Mouse (Mus musculus): ENCODE measurements around the gene Pklr. TPM values are rescaled to one million over a fixed set of nuclear protein-coding genes. Genes with fewer than 3 reads are reported as not detected.

The Pklr gene
- total and polyA plus RNA-seq, 2 experiments from 2014 or later = 0.05 TPM; not detected in 1

GRCm38 (mm10) chr3:89108146-89108545 is 27.8 kb upstream of the Pklr start:
- Histone ChIP-seq H3K27me3 (ENCODE audit: insufficient read depth, low read length) (no peaks in the 10 kb centered on the region), H3K4me1 (ENCODE audit: insufficient read depth, low read length) (no peaks in the 10 kb centered on the region), H3K36me3 (ENCODE audit: insufficient read depth, low read length) (no peaks in the 10 kb centered on the region), H3K9ac (replicated peaks; ENCODE audit: low read length, poor library complexity, severe bottlenecking) (no peak overlapping the region), H3K4me3 (ENCODE audit: low read depth, low read length) (no peak overlapping the region), H3K4me2 (ENCODE audit: low read depth, low read length, poor library complexity, severe bottlenecking) (no peak overlapping the region), H3K9me3 (ENCODE audit: low read length) (no peaks in the 10 kb centered on the region), H3K27ac (ENCODE audit: low read depth, low read length) (no peak overlapping the region)
- no peak for TF ChIP-seq CTCF (IDR thresholded peaks at IDR 0.05)
- 74% methylated on average over 1 of the region's 1 CpGs for WGBS
- no peak for DNase-seq (ENCODE audit: low spot score)
- no peak for ATAC-seq (ENCODE audit: low FRiP score)

DNA sequence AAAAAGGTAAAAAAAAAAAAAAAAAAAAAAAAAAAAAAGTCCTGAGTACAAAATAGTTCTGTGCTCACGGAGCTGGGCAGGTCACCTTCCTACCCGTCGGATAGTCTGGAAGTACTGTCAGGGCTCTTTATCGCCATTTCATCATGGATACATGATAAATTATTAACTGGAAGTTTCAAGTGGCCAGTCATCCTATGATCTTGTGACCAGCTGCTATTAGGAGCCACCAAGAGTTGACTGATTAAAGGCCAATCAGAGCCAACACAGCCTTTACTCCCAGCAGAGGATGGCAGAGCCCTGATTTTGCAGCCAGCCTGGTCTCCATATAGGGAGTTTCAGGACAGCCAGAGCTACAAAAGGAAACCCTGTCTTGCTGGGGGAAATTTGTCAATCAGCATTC is 22.9 kb upstream of the Pklr start:
- Histone ChIP-seq H3K9me3 (ENCODE audit: low read length) (no peaks in the 10 kb centered on the region), H3K4me2 (ENCODE audit: low read depth, low read length, poor library complexity, severe bottlenecking) (no peak overlapping the region), H3K36me3 (ENCODE audit: insufficient read depth, low read length) (no peaks in the 10 kb centered on the region), H3K9ac (replicated peaks; ENCODE audit: low read length, poor library complexity, severe bottlenecking) (no peak overlapping the region), H3K4me1 (ENCODE audit: insufficient read depth, low read length) (no peaks in the 10 kb centered on the region), H3K27ac (ENCODE audit: low read depth, low read length) (no peak overlapping the region), H3K4me3 (ENCODE audit: low read depth, low read length) (no peak overlapping the region), H3K27me3 (ENCODE audit: insufficient read depth, low read length) (no peaks in the 10 kb centered on the region)
- ATAC-seq (ENCODE audit: low FRiP score) (no peak), DNase-seq (ENCODE audit: low spot score) (no peak)
- TF ChIP-seq CTCF (IDR thresholded peaks at IDR 0.05) = no peak
- 92% methylated on average over 4 of the region's 4 CpGs for WGBS

GRCm38 (mm10) chr3:89115522-89115921 is 20.4 kb upstream of the Pklr start:
- Histone ChIP-seq H3K36me3 (ENCODE audit: insufficient read depth, low read length) (no peaks in the 10 kb centered on the region), H3K4me1 (ENCODE audit: insufficient read depth, low read length) (no peaks in the 10 kb centered on the region), H3K9ac (replicated peaks; ENCODE audit: low read length, poor library complexity, severe bottlenecking) (no peak overlapping the region), H3K4me3 (ENCODE audit: low read depth, low read length) (no peak overlapping the region), H3K27ac (ENCODE audit: low read depth, low read length) (no peak overlapping the region), H3K27me3 (ENCODE audit: insufficient read depth, low read length) (no peaks in the 10 kb centered on the region), H3K4me2 (ENCODE audit: low read depth, low read length, poor library complexity, severe bottlenecking) (no peak overlapping the region), H3K9me3 (ENCODE audit: low read length) (no peaks in the 10 kb centered on the region)
- peak; percentile 63 for TF ChIP-seq CTCF (IDR thresholded peaks at IDR 0.05)
- ATAC-seq (ENCODE audit: low FRiP score) (no peak), DNase-seq (ENCODE audit: low spot score) (peak; percentile 34)
- 0% methylated on average over 2 of the region's 2 CpGs for WGBS

GRCm38 (mm10) chr3:89123313-89123712 is 12.6 kb upstream of the Pklr start:
- H3K9ac ChIP-seq (replicated peaks; ENCODE audit: low read length, poor library complexity, severe bottlenecking) = no peak overlapping the region
- no peak overlapping the region for H3K4me3 ChIP-seq (ENCODE audit: low read depth, low read length)
- DNase-seq (ENCODE audit: low spot score) (no peak), ATAC-seq (ENCODE audit: low FRiP score) (no peak)
- H3K4me1 ChIP-seq (ENCODE audit: insufficient read depth, low read length) = no peaks in the 10 kb centered on the region
- H3K9me3 ChIP-seq (ENCODE audit: low read length) = no peaks in the 10 kb centered on the region
- H3K4me2 ChIP-seq (ENCODE audit: low read depth, low read length, poor library complexity, severe bottlenecking) = no peak overlapping the region
- H3K27me3 ChIP-seq (ENCODE audit: insufficient read depth, low read length) = no peaks in the 10 kb centered on the region
- 77% methylated on average over 2 of the region's 2 CpGs for WGBS
- no peak for TF ChIP-seq CTCF (IDR thresholded peaks at IDR 0.05)
- no peaks in the 10 kb centered on the region for H3K36me3 ChIP-seq (ENCODE audit: insufficient read depth, low read length)
- H3K27ac ChIP-seq (ENCODE audit: low read depth, low read length) = no peak overlapping the region

DNA sequence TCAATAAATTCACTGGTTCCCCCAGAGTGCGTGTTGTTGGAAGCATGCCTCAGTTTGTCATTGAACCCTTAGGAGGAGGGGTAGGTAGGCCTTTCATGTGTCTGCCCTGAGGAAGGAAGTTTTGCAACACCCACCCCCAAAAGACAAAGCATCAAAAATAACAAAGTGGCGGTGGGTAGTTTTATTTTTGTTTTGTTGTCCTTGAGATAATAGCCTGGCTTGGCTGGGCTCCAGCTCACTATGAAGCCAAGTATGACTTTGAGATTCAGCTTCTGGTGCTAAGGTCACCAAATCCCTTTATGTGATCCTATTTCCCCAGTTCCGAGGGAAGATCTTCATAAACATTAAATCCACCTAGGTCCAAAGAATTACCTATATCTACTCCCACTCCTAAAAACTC is 11.7 kb upstream of the Pklr start:
- Histone ChIP-seq H3K4me2 (ENCODE audit: low read depth, low read length, poor library complexity, severe bottlenecking) (no peak overlapping the region), H3K27me3 (ENCODE audit: insufficient read depth, low read length) (no peaks in the 10 kb centered on the region), H3K9me3 (ENCODE audit: low read length) (no peaks in the 10 kb centered on the region), H3K4me3 (ENCODE audit: low read depth, low read length) (no peak overlapping the region), H3K9ac (replicated peaks; ENCODE audit: low read length, poor library complexity, severe bottlenecking) (no peak overlapping the region), H3K4me1 (ENCODE audit: insufficient read depth, low read length) (no peaks in the 10 kb centered on the region), H3K36me3 (ENCODE audit: insufficient read depth, low read length) (no peaks in the 10 kb centered on the region), H3K27ac (ENCODE audit: low read depth, low read length) (no peak overlapping the region)
- TF ChIP-seq CTCF (IDR thresholded peaks at IDR 0.05) = no peak
- DNase-seq (ENCODE audit: low spot score) (no peak), ATAC-seq (ENCODE audit: low FRiP score) (no peak)
- 77% methylated on average over 3 of the region's 3 CpGs for WGBS

DNA sequence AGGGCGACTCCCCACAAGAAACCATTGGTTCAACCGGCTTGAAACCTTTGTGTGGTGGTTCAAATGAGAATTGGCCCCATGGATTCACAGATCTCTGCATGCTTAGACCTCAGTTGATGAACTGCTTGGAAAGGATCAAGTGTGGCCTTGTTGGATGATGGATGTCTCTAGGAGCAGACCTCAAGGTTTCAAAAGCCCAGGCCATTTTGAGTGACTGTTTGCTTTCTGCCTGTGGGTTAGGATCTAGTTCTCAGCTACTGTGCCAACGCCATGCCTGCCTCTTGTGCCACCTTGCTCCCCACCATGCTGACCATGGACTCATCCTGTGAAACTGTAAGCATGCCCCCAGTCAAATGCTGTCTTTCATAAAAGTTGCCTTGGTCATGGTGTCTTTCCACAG is 10.0 kb upstream of the Pklr start:
- no peak for ATAC-seq (ENCODE audit: low FRiP score)
- no peak for DNase-seq (ENCODE audit: low spot score)
- Histone ChIP-seq H3K27me3 (ENCODE audit: insufficient read depth, low read length) (no peaks in the 10 kb centered on the region), H3K4me1 (ENCODE audit: insufficient read depth, low read length) (no peaks in the 10 kb centered on the region), H3K4me3 (ENCODE audit: low read depth, low read length) (no peak overlapping the region), H3K9ac (replicated peaks; ENCODE audit: low read length, poor library complexity, severe bottlenecking) (no peak overlapping the region), H3K36me3 (ENCODE audit: insufficient read depth, low read length) (no peaks in the 10 kb centered on the region), H3K27ac (ENCODE audit: low read depth, low read length) (no peak overlapping the region), H3K4me2 (ENCODE audit: low read depth, low read length, poor library complexity, severe bottlenecking) (no peak overlapping the region), H3K9me3 (ENCODE audit: low read length) (no peaks in the 10 kb centered on the region)
- TF ChIP-seq CTCF (IDR thresholded peaks at IDR 0.05) = no peak
- WGBS = 88% methylated on average over 3 of the region's 3 CpGs
